Mouse (Mus musculus): ENCODE results near the gene Plcl2.

GRCm38 (mm10) chr17:50469543-50470431 is 39.4 kb upstream of the Plcl2 start:
- TF ChIP-seq CTCF (IDR thresholded peaks at IDR 0.05; ENCODE audit: insufficient read depth, low read depth, low read length) (no peak), POLR2A (IDR thresholded peaks at IDR 0.05; ENCODE audit: insufficient read depth, low read depth, low read length) (no peak)
